Mouse (Mus musculus) brain, embryonic 14.5 days (tissue): Measurements from ENCODE around the gene Gfi1. TPM values are rescaled to one million over a fixed set of nuclear protein-coding genes. Genes with fewer than 3 reads are reported as not detected.

Source experiments
- DNase-seq: peaks from one replicate; pipeline ENCODE4 v3.0.0-alpha.2; 2011; ENCODE audit warnings: low read depth
- CTCF ChIP-seq: fragments of 200-500 bp; IDR thresholded peaks from 2 replicates; pipeline ENCODE4 v1.5.1; 2012; ENCODE audit warnings: inconsistent platforms, mild to moderate bottlenecking, moderate library complexity, borderline replicate concordance; ENCODE audit not compliant: insufficient read depth, insufficient read length; ENCODE audit errors: extremely low read depth
- POLR2A ChIP-seq: fragments of 200-500 bp; IDR thresholded peaks from 2 replicates; pipeline ENCODE4 v1.6.1; 2012; ENCODE audit warnings: mild to moderate bottlenecking, inconsistent platforms, borderline replicate concordance; ENCODE audit not compliant: poor library complexity, insufficient read depth, insufficient read length, severe bottlenecking; ENCODE audit errors: extremely low read depth
- polyA plus RNA-seq: library from polyadenylated mRNA; depleted of rRNA; stranded (reverse); fragments of >200 nt; gene quantifications from 2 replicates; pipeline ENCODE4 v1.2.3, GENCODE M21; 2012; rRNA removed

Gene Gfi1
- polyA plus RNA-seq, 1 experiment = 0.10 TPM

DNA sequence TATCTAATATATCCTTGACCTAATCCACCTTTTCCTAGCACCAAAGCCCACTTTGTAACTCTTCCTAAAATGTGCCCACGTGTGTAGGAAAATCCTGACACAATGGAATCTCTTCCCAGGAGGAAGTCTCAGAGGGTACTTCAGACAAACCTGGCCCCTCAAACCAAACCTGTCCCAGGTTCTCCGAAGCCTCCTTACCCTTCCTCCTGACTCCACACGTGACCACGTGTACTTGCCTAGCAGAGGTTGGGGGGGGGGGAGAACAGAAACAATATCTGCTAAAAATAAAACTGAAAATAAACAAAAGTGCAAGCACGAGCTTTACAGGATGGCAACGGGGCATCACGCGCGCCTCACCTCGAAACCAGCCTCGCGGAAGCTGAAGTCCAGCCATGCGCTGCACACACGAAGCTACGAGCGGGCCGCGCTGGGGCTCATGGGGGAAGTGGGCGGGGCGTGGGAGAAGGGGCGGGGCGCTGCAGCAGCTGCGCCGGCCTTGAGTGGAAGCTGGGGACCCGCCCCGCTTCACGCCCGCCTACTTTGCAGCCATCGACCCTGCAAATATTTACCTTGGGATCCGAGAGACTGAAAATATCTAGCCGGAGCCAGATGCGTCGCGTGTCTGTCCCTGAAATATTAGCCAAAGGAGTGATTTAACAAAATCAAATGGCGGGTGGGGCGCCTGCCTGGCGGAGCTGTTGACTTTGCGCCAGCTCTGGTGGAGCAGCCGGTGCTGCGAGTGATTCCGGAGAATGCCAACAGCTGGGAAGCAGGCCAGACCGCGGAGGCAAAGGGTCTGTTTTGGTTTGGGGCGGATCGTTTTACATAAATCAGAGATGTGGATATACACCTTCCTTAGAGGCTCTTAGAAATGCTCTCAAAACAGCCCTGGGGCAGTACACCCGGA lies 38.0 kb downstream of the Gfi1 start:
- TF ChIP-seq CTCF (no peak), POLR2A (0 out of 2 replicates have a peak, but pooled peaks have one; percentile 14)
- DNase-seq = peak; percentile 94

DNA sequence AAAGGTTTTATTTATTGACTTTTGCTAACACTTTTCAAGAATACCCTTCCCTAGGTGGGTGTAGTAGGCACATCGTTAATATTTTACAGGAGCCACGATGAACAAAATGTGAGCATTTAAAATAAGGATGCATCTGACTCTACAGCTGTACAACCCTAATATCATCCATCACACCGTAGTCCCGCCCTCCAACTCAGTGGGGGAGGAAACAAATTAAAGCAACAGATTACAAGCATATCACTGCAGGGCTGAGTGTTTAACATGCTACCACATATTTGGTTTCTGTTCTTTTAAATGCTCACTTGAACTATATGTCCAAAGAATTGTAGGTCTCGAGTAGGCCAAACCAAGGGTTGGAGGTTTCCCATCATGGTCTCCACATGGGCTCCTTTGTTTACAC lies 38.7 kb downstream of the Gfi1 start:
- peak; percentile 0 for DNase-seq
- TF ChIP-seq POLR2A (no peak), CTCF (no peak)

DNA sequence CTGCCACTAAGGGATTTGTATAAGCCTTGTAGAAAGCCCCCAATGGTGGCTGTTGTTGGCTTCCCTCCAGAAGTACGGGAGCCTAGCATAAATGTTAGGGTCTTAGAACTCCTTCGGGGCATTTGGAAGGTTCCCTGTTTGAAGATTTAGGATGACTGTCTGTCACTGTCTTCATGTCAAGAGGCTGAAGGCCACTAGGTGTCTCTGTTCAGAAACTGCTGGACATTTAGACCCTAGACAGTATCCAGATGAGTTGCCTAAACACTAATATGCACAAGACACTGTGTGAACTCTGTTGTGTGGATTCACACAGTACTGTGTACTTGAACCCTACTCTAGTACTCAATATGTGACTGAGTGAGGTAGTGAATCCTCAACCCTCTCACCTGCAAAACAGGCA lies 41.5 kb downstream of the Gfi1 start:
- no peak for DNase-seq

DNA sequence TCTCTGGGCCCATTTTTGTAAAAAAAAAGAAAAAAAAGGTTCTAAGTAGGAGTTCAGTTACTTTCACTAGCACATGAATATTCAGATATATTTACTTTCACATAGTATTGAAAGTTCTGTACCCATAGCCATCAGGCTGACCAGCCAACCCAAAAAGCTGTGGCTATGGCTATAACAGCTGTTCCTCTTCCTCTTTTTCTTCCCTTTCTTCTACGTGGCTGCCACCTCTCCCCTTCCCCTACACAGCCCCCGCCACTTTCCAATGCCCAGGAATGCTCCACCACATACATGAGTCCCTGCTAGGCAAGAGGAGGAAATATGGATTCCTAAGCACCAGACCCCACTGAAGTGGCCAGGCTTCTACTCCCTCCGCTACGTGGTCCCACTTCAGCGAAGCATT lies 44.5 kb downstream of the Gfi1 start:
- no peak for TF ChIP-seq POLR2A
- TF ChIP-seq CTCF = no peak
- no peak for DNase-seq

More for the DNA sequence above, 41.5 kb downstream of the Gfi1 start:
- TF ChIP-seq POLR2A = no peak
- no peak for TF ChIP-seq CTCF

DNA sequence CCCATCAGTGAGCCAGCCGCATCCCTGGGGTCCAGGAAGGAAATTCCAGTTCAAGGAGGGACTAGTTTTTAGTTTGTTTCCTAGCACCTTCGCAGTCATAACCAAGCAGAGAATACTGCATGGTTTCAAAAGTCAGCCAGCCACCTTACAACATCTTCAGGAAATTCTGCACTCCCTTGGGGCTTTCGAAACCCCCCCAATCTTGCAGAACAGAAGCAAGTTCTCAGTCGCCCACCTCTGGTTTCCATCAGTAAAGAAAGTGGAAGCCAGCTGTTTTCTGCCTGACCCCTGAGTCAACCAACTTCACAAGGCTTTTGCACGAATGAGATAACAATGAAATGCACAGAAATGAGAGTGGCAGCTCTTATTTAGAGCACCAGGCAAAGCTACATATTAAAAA lies 47.4 kb downstream of the Gfi1 start:
- no peak for DNase-seq
- TF ChIP-seq POLR2A = no peak
- no peak for TF ChIP-seq CTCF

Other genes with a start within 250 kb of the Gfi1 start
- gene Gm42669, start 218.4 kb downstream of the Gfi1 start, polyA plus RNA-seq = 0.16 and 0.33 TPM in 2 replicates
- 0.10 TPM in 2 replicates for gene 1700028K03Rik, start 191.3 kb downstream of the Gfi1 start, polyA plus RNA-seq
- gene Rpap2, start 128.7 kb downstream of the Gfi1 start, polyA plus RNA-seq = 11.5 and 12.3 TPM in 2 replicates
- gene Glmn, start 128.1 kb downstream of the Gfi1 start, polyA plus RNA-seq = 16.0 and 18.3 TPM in 2 replicates
- gene Ube2d2b, start 104.1 kb upstream of the Gfi1 start, polyA plus RNA-seq = not detected in 2 replicates
- 30.1 and 32.7 TPM in 2 replicates for gene Evi5, start 149.1 kb upstream of the Gfi1 start, polyA plus RNA-seq
- gene Rpl5, start 174.5 kb upstream of the Gfi1 start, polyA plus RNA-seq = 155 and 179 TPM in 2 replicates